Mouse (Mus musculus) cortical plate, adult 2 months (tissue): ENCODE measurements at regions not wholly inside any gene's neighbourhood (a gene's known extent, or its start where the extent isn't known, plus 50 kb on each side); places are given as distances from the start of the nearest gene placed in this dataset.

ENCODE experiments used
- CTCF ChIP-seq: fragments of 200-500 bp; IDR thresholded peaks from 2 replicates; pipeline ENCODE4 v1.5.1; 2011; ENCODE audit warnings: mild to moderate bottlenecking, control low read depth, low read length; ENCODE audit not compliant: insufficient read depth; ENCODE audit errors: extremely low read depth
- POLR2A ChIP-seq: fragments of 200-500 bp; IDR thresholded peaks from 2 replicates; pipeline ENCODE4 v1.6.1; 2011; ENCODE audit warnings: mild to moderate bottlenecking, low read length, control low read depth; ENCODE audit not compliant: insufficient read depth; ENCODE audit errors: extremely low read depth

DNA sequence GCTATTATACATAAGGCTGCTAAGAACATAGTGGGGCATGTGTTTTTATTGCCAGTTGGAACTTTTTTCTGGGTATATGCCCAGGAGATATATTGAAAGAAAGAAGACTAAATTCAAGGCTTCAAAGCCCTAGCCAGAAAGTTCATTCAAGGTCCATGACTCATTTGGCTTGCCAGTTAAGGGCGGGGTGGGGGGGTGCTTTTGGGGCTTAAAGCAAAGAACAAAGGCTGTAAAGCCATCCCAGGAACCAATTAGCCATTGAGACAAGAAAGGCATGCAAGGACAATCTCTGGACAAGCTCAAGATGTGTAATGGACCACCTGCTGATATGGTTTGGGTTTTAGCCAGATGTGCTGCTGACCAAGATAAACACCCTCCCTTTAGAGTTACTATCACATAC lies 386.7 kb upstream of the Rarb start:
- TF ChIP-seq CTCF (no peak), POLR2A (no peak)
